Mouse (Mus musculus): ENCODE measurements at regions not wholly inside any gene's neighbourhood (a gene's known extent, or its start where the extent isn't known, plus 50 kb on each side); places are given as distances from the start of the nearest gene placed in this dataset.

GRCm38 (mm10) chr19:54170361-54170760, 126.4 kb downstream of the Adra2a start:
- TF ChIP-seq CTCF (IDR thresholded peaks at IDR 0.05; ENCODE audit: insufficient read depth, low read depth, low read length) (no peak), POLR2A (IDR thresholded peaks at IDR 0.05; ENCODE audit: insufficient read depth, low read depth, low read length) (no peak)

Measured in olfactory bulb, adult 2 months (tissue).